Mouse (Mus musculus) stomach, embryonic 16.5 days (tissue): Measurements from ENCODE around the gene 2610001J05Rik. TPM values are rescaled to one million over a fixed set of nuclear protein-coding genes. Genes with fewer than 3 reads are reported as not detected.
A peak's percentile ranks its signal among the peaks of the same experiment; 100 is the strongest.
"Not testable (repeated sequence)": the region's sequence is repeated elsewhere in the genome, so short reads cannot be mapped to it uniquely, and the experiment has no call there.

ENCODE experiments used
- ATAC-seq: fragments of 200-750 bp; cut with Nextera tagmentation; 2 replicates; pipeline ENCODE4 v1.8.0; 2017; ENCODE audit warnings: moderate number of reproducible peaks, moderate TSS enrichment; ENCODE audit not compliant: insufficient read depth, low FRiP score
- H3K27ac ChIP-seq: fragments of 300-500 bp; sonication (generic); 2 replicates; pipeline ENCODE4 v1.5.1; 2014; ENCODE audit warnings: low read length
- H3K27me3 ChIP-seq: fragments of 300-500 bp; sonication (generic); 2 replicates; pipeline ENCODE4 v1.6.1; 2014; ENCODE audit warnings: low read length, control low read depth, mixed read lengths; ENCODE audit not compliant: control insufficient read depth, insufficient read depth
- H3K36me3 ChIP-seq: fragments of 300-500 bp; sonication (generic); 2 replicates; pipeline ENCODE4 v1.6.1; 2014; ENCODE audit warnings: low read length; ENCODE audit not compliant: control insufficient read depth, insufficient read depth
- H3K4me1 ChIP-seq: fragments of 300-500 bp; sonication (generic); 2 replicates; pipeline ENCODE4 v1.6.1; 2014; ENCODE audit warnings: low read length, control low read depth, mixed read lengths; ENCODE audit not compliant: control insufficient read depth, insufficient read depth
- H3K4me2 ChIP-seq: fragments of 300-500 bp; sonication (generic); 2 replicates; pipeline ENCODE4 v1.6.1; 2014; ENCODE audit warnings: low read depth, low read length, mixed read lengths
- H3K4me3 ChIP-seq: fragments of 300-500 bp; sonication (generic); replicated peaks from 2 replicates; pipeline ENCODE4 v1.5.1; 2014; ENCODE audit warnings: mild to moderate bottlenecking, low read length
- H3K9ac ChIP-seq: fragments of 300-500 bp; sonication (generic); 2 replicates; pipeline ENCODE4 v1.6.1; 2014; ENCODE audit warnings: low read length
- H3K9me3 ChIP-seq: fragments of 300-500 bp; sonication (generic); replicated peaks from 2 replicates; pipeline ENCODE4 v1.6.1; 2016; ENCODE audit warnings: low read length, control low read depth; ENCODE audit not compliant: control insufficient read depth
- WGBS: fragments of 180-500 bp; shearing (Covaris S2); extraction: QIAGEN DNeasy Blood & Tissue Kit; methylation state at CpG from one replicate; pipeline ENCODE4 v1.1.7; 2014; 5-methylcytosine and 5-hydroxymethylcytosine counted together
- polyA plus RNA-seq: library from polyadenylated mRNA; unstranded; fragments of >200 nt; fragmentation: Nextera tagmentation; extraction: Ambion mirVana; gene quantifications from 2 replicates; pipeline ENCODE4 v1.2.1, GENCODE M21; 2015

The 2610001J05Rik gene
- polyA plus RNA-seq, 1 experiment from 2014 or later, result 146 TPM

GRCm38 (mm10) chr6:13870289-13870741, 1.0 kb downstream of the 2610001J05Rik start:
- H3K9me3 ChIP-seq, result no peaks in the 10 kb centered on the region

DNA sequence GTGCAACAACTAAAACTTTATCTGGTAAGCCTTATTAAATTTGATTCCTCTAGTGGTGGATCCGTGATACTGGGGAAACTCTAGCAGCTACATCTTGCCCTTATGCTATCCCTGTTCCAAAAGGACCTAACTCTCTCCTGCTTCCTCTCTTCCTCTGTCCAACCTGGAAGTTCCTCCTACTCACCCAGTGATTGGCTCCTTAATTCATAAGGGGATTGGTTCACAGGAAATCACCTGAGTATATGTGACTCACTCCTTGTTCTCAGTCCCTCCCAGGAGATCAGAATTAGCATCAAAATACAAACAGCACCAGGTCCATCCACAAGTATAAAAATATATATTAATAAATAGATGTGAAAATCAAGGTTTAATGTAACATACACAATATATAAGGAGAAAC, 10.7 kb downstream of the 2610001J05Rik start:
- no peak for ATAC-seq
- 87% methylated on average over 1 of the region's 1 CpGs for WGBS
- Histone ChIP-seq H3K9ac (no peak overlapping the region), H3K9me3 (no peaks in the 10 kb centered on the region), H3K4me3 (no peak overlapping the region), H3K4me1 (no peaks in the 10 kb centered on the region), H3K4me2 (no peak overlapping the region), H3K36me3 (no peaks in the 10 kb centered on the region), H3K27ac (no peak overlapping the region), H3K27me3 (no peaks in the 10 kb centered on the region)

More at GRCm38 (mm10) chr6:13870289-13870741, 1.0 kb downstream of the 2610001J05Rik start:
- Histone ChIP-seq H3K27me3 (no peaks in the 10 kb centered on the region), H3K4me3 (peak overlapping the region; percentile 48), H3K36me3 (peaks cover 3% of the 10 kb centered on the region; the same call in 1 of the 2 replicates), H3K27ac (peak overlapping the region; percentile 28; the same call in 1 of the 2 replicates), H3K4me2 (peak overlapping the region; percentile 63), H3K9ac (peak overlapping the region; percentile 67), H3K4me1 (peaks cover 10% of the 10 kb centered on the region)
- no peak for ATAC-seq
- 38% methylated on average over 12 of the region's 12 CpGs for WGBS

GRCm38 (mm10) chr6:13859877-13860585, 11.3 kb downstream of the 2610001J05Rik start:
- WGBS, result 71% methylated on average over 6 of the region's 6 CpGs
- Histone ChIP-seq H3K9me3 (no peaks in the 10 kb centered on the region), H3K4me3 (no peak overlapping the region), H3K27ac (no peak overlapping the region), H3K9ac (no peak overlapping the region), H3K4me2 (no peak overlapping the region), H3K36me3 (no peaks in the 10 kb centered on the region), H3K27me3 (no peaks in the 10 kb centered on the region), H3K4me1 (no peaks in the 10 kb centered on the region)
- ATAC-seq, result no peak

- Histone ChIP-seq H3K36me3 (no peaks in the 10 kb centered on the region), H3K9ac (no peak overlapping the region), H3K4me3 (no peak overlapping the region), H3K4me1 (no peaks in the 10 kb centered on the region), H3K27me3 (no peaks in the 10 kb centered on the region), H3K27ac (no peak overlapping the region), H3K9me3 (no peaks in the 10 kb centered on the region), H3K4me2 (no peak overlapping the region)
- 34% methylated on average over 11 of the region's 11 CpGs for WGBS
- ATAC-seq, result no peak
Measured at GRCm38 (mm10) chr6:13854230-13854629, 17.1 kb downstream of the 2610001J05Rik start.

DNA sequence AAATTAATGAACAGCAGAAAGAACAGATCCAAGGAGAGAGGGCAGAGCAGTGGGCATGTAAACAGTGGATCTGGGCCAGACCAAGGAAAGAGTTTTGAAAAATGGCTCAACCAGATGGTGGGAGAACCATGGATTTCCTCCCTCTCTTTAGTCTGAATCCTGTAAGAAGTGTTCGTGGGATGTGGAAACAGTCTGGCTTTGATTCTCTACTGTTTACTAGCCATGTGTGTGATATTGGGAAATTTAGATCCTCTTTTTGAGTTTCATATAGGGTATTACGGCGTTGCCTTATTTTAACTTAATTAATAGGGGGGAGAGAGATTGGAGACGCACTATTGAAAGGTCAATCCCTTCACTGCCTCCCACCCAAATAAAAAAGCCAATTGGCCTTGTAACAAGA, 18.1 kb downstream of the 2610001J05Rik start:
- Histone ChIP-seq H3K4me1 (no peaks in the 10 kb centered on the region), H3K9me3 (no peaks in the 10 kb centered on the region), H3K4me3 (no peak overlapping the region), H3K9ac (no peak overlapping the region), H3K27ac (no peak overlapping the region), H3K4me2 (no peak overlapping the region), H3K27me3 (no peaks in the 10 kb centered on the region), H3K36me3 (no peaks in the 10 kb centered on the region)
- no peak for ATAC-seq
- 76% methylated on average over 4 of the region's 4 CpGs for WGBS

- H3K9me3 ChIP-seq, H3K4me3 ChIP-seq, ATAC-seq, H3K36me3 ChIP-seq, H3K27ac ChIP-seq, H3K9ac ChIP-seq, H3K27me3 ChIP-seq, H3K4me2 ChIP-seq, H3K4me1 ChIP-seq: not testable (repeated sequence)
- 94% methylated on average over 1 of the region's 1 CpGs for WGBS
Measured at GRCm38 (mm10) chr6:13846031-13846430, 25.3 kb downstream of the 2610001J05Rik start.

DNA sequence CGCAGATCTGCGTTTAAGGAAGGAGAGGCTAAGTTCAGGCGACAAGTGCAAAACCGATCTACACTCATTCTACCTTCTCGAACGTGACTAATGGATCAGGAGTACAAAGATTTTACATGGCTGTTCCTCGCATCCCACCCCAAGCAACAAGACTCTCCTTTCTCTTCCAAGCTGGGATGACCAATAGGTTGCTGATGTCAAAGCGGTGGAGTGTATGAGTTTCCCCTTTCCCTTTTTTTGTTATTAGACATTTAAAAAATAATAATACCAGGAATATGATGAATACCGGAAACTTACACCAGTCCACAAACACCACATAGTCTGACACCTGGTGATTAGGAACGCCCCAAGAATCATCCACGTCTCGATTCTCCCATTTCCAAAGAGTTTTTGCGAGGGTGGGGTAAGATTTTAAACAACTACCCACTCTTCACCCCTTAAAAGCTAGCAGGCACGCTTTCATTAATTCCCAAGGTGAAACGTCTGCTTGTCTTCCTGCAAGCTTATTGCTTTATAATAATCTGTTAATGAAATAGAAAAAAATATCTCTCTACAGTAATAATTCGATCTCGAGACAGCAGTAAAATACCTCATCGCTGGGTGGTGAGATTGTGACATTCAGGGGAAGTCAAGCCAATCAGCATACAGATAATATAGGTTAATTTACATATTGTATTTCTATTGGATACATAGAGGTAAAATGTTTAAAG, 31.8 kb downstream of the 2610001J05Rik start, which contains the start of gene Gpr85:
Gene Gpr85, minus strand, starts transcription at position 598 of the 710 bp plus-strand sequence.
- Histone ChIP-seq H3K36me3 (no peaks in the 10 kb centered on the region), H3K27ac (peak within 1 kb of the TSS; percentile 63)
- 39% methylated on average over 18 of the region's 18 CpGs for WGBS

DNA sequence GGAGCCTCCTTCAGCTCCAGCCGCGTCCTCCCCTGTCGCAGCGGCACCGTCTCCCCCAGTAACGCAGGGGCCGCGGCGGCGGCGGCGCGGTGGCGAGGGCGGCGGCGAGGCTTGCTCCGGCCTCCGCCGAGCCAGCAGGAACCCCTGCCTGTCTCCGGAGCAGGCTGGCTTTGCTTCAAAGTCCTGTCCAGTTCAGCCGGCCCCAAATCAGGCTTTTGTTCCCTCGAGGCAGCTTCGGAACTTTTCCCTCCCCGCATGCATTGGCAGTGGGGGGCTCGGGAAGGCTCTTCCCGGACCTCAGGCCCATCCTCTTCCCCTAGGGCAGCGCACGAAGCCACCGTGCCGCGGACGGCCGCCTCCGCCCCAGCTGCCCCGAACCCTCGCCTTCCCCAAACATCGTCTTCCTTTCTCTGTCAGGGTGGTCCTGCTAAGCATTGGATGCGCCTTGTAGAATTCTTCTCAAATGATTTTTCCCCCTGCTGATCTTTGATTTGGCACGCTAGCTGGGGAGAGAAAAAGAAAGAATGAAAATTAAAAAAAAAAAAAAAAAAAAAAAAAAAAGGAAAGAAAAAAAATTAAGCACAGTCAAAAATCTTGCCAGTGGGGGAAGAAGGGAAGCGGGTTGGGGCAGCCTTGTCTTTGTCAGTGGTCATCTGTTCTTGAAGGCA, 32.5 kb downstream of the 2610001J05Rik start:
- peak; percentile 89 for ATAC-seq
- Histone ChIP-seq H3K4me1 (no peaks in the 10 kb centered on the region), H3K36me3 (no peaks in the 10 kb centered on the region), H3K9me3 (no peaks in the 10 kb centered on the region), H3K4me2 (peak overlapping the region; percentile 82), H3K27me3 (no peaks in the 10 kb centered on the region), H3K27ac (peak overlapping the region; percentile 63), H3K4me3 (peak overlapping the region; percentile 63), H3K9ac (peak overlapping the region; percentile 87)
- under 1% methylated on average over 41 of the region's 41 CpGs for WGBS

More for the DNA sequence above, 31.8 kb downstream of the 2610001J05Rik start, which contains the start of gene Gpr85:
- no peaks in the 10 kb centered on the region for H3K9me3 ChIP-seq
- H3K4me1 ChIP-seq, result no peaks in the 10 kb centered on the region
- peak within 1 kb of the TSS; percentile 87 for H3K9ac ChIP-seq
- H3K27me3 ChIP-seq, result no peaks in the 10 kb centered on the region
- no peak for ATAC-seq
- H3K4me2 ChIP-seq, result peak within 1 kb of the TSS; percentile 82
- peak within 1 kb of the TSS; percentile 63 for H3K4me3 ChIP-seq
